Mouse (Mus musculus) sigmoid colon, adult 10 weeks (tissue): ENCODE results near the gene Olfr1313. TPM values are rescaled to one million over a fixed set of nuclear protein-coding genes. Genes with fewer than 3 reads are reported as not detected.

Experiments used
- polyA plus RNA-seq: library from polyadenylated mRNA; stranded (reverse); fragments of 350-450 nt; fragmentation: Illumina TruSeq; extraction: RNeasy Lipid Tissue Mini Kit (QIAGEN cat#74804); gene quantifications from one replicate; pipeline ENCODE4 v1.2.3, GENCODE M21; 2014; ENCODE audit warnings: low read depth, low replicate concordance

Olfr1313 gene
- not detected for polyA plus RNA-seq

GRCm38 (mm10) chr2:112077743-112078142 lies at the start of gene Olfr1313:
Gene Olfr1313, minus strand, starts transcription at chr2:112077843.

GRCm38 (mm10) chr2:112115340-112115739 lies 37.7 kb upstream of the Olfr1313 start, which contains the start of gene Olfr1315-ps1:
Gene Olfr1315-ps1, minus strand, starts transcription at chr2:112115440.

GRCm38 (mm10) chr2:112096681-112097080 lies 19.0 kb upstream of the Olfr1313 start, which contains the start of gene Olfr1314:
Gene Olfr1314, minus strand, starts transcription at chr2:112096781.

GRCm38 (mm10) chr2:112050138-112050537 lies 27.5 kb downstream of the Olfr1313 start, which contains the start of gene Olfr1312:
Gene Olfr1312, minus strand, starts transcription at chr2:112050238.

GRCm38 (mm10) chr2:112024312-112024711 lies 53.3 kb downstream of the Olfr1313 start, which contains the start of gene Olfr1311:
Gene Olfr1311, minus strand, starts transcription at chr2:112024412.

Other genes with a start within 250 kb of the Olfr1313 start
- gene Olfr1305, start 200.7 kb downstream of the Olfr1313 start, polyA plus RNA-seq: not detected
- not detected for gene Olfr1306, start 161.6 kb downstream of the Olfr1313 start, polyA plus RNA-seq
- not detected for gene Olfr1307, start 128.4 kb downstream of the Olfr1313 start, polyA plus RNA-seq
- not detected for gene Olfr1308, start 112.9 kb downstream of the Olfr1313 start, polyA plus RNA-seq
- not detected for gene Olfr1309, start 87.6 kb downstream of the Olfr1313 start, polyA plus RNA-seq
- gene Olfr1310, start 65.1 kb downstream of the Olfr1313 start, polyA plus RNA-seq: not detected
- gene Olfr1311, start 53.4 kb downstream of the Olfr1313 start, polyA plus RNA-seq: not detected
- gene Olfr1312, start 27.6 kb downstream of the Olfr1313 start, polyA plus RNA-seq: not detected
- not detected for gene Olfr1314, start 18.9 kb upstream of the Olfr1313 start, polyA plus RNA-seq
- not detected for gene Olfr1315-ps1, start 37.6 kb upstream of the Olfr1313 start, polyA plus RNA-seq
- gene Olfr1316, start 57.1 kb upstream of the Olfr1313 start, polyA plus RNA-seq: not detected
- gene Olfr1317, start 62.5 kb upstream of the Olfr1313 start, polyA plus RNA-seq: not detected
- gene Olfr1318, start 76.4 kb upstream of the Olfr1313 start, polyA plus RNA-seq: not detected
- gene Lpcat4, start 161.6 kb upstream of the Olfr1313 start, polyA plus RNA-seq: 1.2 TPM
- not detected for gene Nutm1, start 181.4 kb upstream of the Olfr1313 start, polyA plus RNA-seq
- gene Nop10, start 184.1 kb upstream of the Olfr1313 start, polyA plus RNA-seq: 15.6 TPM
- gene Slc12a6, start 188.0 kb upstream of the Olfr1313 start, polyA plus RNA-seq: 139 TPM
- not detected for gene Gm21985, start 188.5 kb upstream of the Olfr1313 start, polyA plus RNA-seq